Mouse (Mus musculus): ENCODE measurements around the gene Cyb5r4.
"Not testable (repeated sequence)": the region's sequence is repeated elsewhere in the genome, so short reads cannot be mapped to it uniquely, and the experiment has no call there.

Cyb5r4 gene

DNA sequence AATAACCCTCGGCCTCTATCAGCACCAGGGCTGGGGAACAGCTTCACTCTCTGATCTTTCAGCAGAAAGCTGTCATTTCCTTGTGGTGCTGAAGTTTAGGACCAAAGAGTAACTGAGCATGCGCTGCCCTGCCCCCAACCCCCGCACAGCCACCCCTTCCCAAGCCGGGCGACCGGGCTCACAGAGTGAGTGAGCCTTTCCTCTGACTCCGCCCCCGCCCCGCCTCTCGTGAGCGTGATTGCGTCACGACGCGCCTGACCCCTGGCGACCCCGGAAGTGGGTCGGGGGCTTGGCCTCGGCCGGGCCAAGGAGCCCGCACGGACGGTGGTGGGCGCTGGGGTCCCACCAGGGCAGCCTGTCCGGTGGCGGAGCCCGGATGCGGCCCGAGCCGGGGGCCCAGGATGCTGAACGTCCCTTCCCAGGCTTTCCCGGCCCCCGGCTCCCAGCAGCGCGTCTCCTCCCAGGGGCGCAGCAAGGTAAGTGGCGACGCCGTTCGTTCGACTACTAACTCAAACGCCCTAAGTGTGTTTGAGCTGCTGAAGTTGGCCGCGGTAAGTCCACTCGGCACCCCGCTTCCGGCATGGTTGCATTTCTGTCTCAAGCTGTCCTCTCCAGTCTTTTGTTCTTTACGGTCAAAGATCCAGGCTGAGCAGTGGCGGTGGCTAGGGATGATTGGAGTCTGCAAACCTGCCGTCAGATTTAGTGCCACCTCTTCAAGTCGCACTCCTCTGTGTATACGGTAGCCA lies at the start of gene Cyb5r4:
TSS of gene Cyb5r4 (plus strand) at position 237 of the 746 bp plus-strand sequence.
- peak; percentile 96 for DNase-seq

DNA sequence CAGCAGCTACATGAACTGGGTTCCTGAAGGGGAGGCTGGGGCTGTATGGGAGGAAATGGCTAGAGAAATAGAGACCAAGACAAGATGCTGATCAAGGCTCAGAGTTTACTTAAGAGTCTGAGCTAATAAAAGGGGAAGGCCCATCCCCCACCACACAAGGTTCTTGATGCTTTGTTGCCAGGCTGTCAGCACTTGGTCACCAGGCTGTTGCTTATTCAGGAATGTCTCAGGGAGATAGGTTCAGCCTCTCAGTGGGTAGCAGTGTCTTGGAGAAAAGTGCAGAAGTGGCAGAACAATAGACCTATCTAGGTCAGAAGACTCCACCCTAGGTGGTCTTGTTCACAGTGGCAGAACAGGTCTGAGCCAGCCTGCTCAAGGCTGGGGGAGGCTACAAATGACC lies 49.3 kb upstream of the Cyb5r4 start:
- DNase-seq = not testable (repeated sequence)

DNA sequence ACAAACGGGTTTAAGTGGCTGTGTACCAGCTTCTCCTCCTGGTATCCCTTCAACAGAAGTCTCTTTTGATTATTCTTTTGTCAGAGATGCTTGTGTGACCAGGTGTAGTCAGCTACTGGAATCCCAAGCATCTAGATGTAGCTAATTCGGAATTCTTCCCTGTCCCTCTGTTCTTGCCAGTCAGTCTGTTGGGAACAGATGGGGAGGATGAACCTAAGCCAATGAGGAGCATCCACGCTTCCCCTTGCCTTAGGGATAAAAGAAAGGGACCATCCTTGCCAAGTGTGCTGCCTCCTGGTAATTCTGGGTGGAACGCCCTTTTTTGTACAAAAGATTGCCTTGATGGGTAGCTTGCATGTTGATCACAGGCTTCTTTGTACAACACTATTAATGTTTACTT lies 48.3 kb upstream of the Cyb5r4 start:
- DNase-seq = no peak

DNA sequence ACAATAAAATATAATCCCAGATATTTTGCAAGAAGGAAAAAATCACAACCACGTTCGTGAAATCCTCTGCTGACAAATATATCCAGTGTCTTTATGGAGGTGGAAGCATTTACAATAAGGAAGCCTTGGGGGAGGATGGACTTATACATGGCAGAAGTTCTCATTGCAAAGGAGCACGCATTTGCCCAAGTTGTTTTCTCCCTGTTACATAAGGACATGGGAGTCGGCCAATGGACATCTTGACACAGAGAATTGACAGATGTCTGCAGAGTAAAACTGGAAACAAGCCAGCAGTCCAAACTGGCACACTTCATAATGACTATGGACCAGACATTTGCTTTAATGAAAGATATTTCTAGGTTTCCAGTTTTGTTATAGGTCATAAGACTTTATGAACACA lies 44.9 kb upstream of the Cyb5r4 start:
- DNase-seq = no peak

DNA sequence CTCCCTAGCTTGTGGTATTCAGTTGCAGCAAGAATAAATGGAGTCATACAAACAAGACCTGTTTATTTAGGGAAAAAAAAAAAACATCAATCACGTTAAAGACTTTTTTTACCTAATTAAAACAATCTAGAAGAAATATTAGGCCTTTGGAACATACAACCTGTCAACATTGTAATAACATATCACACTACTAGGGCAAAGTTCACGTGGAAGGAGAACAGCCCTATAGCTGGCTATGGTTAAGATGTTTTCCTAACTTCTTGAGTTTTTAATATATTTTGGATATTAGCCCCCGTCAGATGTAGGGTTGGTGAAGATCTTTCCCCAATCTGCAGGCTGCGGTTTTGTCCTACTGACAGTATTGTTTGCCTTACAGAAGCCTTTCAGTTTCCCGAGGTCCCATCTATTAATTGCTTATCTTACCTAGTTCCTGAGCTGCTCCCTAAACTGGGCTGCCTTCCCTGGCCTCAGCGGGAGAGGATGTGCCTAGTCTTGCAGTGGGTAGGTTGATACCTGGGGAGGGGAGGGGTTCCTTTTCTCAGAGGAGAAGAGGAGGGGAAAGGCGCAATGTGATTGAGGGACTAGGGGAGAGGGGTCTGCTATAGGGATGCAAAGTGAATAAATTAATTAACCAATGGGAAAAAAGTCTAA lies 43.4 kb upstream of the Cyb5r4 start:
- no peak for DNase-seq

DNA sequence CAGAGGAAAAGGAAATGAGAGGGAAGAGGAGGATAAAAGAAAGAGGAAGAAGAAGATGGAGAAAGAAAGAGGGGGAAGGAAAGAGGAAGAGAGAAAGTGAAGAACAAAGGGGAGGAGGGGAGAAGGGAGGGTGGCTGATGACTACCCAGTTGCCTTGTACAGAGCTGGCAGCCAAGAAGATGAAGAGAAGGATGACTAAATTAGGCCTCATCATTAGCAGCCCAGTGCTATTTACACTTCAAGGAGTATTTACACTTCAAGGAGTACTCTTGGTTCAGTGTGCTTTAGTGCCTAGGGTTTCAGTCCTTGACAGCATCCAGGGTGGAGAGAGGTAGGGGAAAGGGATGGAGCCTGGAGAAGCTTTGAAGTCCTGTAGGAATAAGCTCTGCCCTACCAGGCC lies 41.8 kb upstream of the Cyb5r4 start:
- no peak for DNase-seq

DNA sequence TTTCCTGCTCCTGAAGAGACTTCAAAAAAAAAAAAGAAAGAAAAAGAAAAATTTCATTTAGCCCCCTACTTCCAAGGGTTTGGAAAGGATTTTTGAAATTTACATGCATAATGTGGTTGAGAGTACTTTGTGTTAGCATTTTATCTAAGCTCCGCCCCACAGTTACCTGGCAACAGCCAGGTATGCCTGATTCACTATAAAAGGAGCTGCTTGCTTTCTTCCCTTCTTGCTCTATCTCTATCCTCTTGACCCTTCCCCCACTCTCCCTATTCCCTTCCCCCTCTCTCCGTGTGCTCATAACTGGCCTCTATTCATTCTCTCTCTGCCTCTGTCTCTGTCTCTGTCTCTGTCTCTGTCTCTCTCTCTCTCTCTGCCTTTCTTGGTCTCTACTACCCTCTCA lies 40.9 kb upstream of the Cyb5r4 start:
- no peak for DNase-seq

DNA sequence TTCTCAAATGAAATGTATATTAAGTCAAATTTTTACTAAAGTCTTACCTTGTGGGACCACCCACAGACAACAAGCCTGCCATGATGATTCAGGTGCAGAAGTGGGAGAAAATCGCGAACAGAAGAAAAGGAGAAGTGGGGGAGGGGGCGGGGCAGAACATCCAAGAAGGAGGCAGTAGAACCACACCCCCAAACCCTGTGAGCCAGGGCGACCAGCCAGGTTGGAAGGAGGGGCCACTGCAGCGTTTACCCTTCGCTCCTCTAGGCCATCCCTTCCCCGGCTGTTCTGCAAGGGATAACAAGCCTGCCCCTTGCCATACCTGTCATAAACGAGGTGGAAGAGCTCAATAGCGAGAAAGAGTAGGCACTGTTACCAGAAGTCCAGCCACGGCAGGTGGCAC lies 40.3 kb upstream of the Cyb5r4 start:
- DNase-seq = peak; percentile 2

DNA sequence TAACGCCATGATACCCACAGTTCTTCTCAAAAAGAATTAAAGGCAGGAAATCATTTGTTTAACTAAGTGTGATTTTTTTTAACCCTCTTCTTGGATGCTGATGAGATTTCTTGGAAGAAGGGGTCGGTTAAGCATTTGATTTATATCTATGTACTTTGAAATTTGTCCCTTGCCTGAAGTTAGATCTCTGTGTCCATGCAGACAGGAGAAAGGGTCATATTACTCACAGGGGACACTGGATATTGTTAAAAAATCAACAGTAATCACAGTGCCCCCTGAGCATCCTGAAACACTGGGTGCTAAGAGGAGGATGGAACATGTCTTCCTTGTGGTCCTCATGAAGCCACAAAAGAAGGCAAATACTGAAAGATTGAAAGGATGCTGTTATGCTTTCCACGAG lies 37.2 kb upstream of the Cyb5r4 start:
- DNase-seq = no peak

DNA sequence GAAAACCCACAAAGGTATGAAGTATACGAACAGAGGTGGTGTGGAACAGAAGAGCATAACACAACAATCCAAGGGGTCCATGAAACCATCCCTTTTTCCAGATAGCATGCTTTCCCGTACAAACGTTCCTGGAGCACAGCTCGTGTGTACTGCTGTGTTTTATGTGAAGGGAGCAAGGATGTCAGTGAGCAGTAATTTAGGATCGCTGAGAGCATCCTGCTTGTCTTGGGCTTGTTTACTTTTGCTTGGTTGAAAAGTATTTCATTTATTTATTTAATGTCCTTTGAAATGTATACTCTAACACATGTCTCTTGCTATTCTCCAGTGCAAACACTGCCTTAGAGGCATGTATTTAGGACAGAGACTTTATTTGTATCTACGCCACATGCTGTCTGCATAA lies 36.7 kb upstream of the Cyb5r4 start:
- no peak for DNase-seq

DNA sequence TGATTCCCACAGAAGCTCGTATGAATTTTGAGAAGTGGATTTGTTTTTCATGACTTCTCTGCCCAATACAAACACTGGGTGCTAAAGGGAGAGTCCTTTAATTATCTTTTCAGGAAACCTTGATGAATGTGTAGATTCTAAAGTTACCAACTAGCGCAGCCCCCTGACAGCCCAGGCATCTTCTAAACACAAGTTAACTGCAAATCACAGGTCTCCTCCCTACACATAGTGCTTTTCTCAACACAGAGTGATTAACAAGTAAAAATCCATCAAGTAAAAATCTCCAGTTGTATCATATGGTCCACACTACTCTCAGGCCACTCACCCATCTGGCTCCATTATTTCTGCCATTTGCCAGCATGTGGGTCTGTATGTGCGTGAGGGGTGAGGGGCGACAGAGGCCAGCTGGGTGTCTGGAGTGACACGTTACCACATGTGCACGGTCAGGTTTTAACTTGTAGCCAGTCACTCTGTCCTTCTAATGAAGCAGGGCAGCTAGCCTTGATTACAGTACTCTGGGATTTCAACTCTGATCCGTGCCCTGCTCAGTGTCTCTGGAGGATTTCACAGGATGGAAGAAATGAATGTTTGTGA lies 35.0 kb upstream of the Cyb5r4 start:
- no peak for DNase-seq

DNA sequence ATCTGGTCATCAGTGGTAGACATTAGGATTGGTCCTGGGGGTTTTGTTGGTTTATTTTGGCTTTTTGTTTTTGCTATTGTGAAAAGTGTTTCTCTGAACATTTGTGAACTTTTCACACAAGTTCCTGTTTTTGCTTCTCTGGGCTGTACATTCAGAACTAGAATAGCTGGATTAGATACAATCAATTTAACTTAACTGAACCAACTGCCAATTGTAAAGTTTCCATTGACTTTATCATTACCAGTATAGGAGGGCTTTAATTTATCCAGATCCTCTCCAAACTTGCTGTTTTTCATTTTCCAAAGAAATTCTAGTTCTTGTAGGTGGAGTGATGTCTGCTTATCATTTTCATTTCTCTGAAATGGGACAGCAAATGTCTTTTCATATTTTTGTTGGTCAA lies 32.0 kb upstream of the Cyb5r4 start:
- DNase-seq = no peak

DNA sequence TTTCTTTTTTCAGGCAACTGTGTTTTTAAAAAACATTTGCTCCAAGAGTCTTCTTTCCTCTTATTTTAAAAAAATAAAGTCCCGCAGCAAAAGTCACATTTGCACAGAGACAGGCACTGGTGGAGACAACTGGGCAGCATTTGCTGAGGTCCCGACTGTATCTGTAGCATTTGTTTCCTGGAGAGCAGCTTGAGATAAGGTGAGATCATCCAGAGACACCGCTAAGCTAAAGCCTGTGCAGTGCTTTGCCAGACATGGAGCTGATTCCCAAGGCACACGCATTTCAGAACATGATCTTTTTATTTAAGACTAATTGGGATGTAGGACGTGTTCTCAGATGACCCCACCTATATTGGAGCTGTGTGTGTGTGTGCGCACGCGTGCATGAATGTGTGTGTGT lies 30.1 kb upstream of the Cyb5r4 start:
- DNase-seq = no peak

DNA sequence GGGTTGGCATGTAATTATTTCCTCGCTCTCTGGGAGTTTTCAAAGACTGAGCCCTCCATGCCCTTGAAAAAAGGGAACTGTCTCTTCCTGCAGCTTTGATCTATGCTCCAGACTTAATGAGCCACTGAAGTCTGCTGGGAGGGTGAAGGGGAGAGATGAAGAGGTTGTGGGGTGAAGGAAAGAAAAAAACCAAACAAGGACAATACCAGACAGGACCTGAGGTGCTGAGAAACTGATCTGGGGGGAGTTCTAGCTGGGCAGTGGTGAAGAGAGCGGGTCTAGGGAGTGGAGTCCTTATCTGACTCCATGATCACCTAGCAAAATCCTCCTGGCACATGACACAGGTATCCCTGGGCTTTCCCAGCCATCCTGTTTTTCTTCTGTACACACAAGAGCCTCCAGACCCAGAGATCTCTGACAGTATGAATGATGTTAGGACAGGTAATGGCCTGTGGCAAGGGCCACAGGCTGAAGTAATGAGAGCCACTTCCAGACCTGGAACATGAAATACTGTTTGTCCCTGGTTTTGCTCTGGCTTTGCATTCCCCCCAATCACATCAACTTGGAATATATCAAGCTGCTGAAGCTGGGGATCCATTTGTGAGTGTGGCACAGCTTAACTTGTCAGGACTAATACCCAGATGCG lies 24.6 kb upstream of the Cyb5r4 start:
- DNase-seq = no peak

DNA sequence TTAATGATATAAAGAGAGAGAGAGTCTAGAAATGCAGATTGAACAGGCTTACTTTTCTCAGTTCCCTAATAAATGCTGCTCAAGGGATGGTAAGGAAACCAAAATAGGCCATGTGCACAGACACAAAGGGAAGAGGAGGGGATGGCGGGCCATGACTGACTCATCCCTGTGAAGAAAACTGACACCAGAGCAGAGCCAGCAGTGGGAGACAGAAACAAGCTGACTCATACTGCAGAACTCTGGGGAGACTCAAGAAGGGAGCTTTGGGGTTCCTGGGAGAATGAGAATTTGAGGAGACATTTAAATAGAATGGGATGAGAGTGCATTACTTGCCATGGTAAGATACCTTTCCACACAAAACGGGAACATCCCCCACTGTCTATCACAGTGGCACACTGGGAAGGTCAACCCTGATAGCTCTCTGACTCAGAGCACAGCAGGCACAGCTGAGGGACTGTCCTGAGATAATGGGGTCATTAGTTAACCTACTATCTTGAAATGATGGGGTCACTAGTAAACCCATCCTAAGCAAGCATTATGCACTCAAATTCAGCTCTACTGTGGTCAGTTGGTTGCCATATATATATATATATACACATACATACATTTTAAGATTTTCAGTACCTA lies 21.7 kb upstream of the Cyb5r4 start:
- no peak for DNase-seq

DNA sequence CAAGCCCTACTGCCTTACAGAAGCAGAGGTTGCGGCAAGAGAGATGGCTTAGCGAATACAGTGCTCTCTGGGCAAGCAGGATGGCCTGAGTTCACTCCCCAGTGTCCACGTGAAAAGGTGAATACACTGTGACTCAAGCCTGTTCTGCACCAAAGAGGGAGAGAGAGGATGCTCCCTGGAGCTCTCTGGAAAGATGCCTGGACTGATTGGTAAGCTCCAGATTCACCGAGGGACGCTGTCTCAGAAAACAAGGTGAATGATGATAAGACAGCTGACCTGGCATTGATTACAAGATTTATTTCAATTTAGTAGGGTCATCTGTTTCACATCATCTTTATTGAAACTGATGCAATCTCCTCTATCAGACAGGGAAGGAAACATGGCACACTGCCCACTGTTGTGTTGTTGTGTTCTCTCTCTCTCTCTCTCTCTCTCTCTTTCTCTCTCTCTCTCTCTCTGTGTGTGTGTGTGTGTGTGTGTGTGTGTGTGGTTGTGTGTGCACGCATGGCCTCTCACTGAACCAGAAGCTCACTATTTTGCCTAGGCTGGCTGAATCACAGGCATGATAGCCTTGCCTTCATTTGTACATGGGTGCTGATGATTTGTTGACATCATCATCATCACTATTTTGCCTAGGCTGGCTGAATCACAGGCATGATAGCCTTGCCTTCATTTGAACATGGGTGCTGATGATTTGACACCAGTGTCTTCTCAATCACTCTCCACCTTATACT lies 16.9 kb upstream of the Cyb5r4 start:
- no peak for DNase-seq

DNA sequence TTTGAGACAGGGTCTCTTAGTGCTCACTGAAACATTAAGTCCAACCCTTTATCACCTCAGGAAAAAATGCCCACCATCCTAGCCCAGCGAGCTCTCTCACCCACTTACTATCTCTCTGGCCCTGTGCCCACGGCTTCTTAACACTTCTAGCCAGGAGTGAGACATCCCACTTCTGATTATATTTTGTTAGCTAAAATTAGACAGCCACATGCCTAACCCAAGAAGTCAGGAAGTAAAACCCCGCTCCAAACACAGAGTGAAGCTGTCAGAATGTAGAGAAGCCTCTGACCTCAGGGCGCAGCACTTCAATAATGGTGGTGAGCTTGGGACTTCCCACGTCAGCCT lies 16.4 kb upstream of the Cyb5r4 start:
- no peak for DNase-seq

DNA sequence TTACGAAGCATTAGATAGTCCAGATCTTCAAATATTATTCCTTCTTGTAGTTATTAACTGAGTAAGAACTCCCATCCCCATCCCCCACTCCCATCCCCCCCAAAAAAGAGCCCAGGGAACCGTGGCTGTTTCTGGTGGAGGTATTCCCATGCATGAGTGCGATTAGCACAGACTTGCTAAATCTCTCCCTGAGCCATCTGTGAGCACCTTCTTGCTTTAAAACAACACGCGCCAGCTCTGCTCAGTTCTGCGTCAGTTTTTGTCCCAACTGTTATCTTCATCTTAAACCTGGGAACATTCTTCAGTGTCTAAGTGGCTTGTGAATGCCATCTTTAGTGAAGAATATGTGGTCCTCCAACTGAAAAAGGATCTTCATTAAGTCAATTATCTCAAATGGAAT lies 13.3 kb upstream of the Cyb5r4 start:
- DNase-seq = no peak

DNA sequence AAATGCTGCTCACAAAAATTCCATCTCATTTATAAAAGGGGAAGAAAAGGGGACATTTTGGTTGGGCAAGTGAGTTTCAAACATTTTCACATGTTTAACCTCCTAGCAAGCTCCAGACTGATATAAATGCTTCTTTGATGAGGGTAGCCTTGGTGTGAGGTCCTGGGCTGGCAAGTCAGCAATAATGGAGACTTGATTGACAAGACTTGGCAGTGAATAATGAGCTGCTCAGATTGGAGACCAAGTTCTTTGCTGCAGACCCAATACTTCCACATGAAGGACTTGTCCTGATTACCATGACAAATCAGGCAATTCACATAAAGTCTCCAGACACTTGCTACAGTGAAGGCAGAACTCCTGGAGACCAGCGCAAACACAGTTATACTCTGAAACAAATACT lies 12.9 kb upstream of the Cyb5r4 start:
- no peak for DNase-seq

DNA sequence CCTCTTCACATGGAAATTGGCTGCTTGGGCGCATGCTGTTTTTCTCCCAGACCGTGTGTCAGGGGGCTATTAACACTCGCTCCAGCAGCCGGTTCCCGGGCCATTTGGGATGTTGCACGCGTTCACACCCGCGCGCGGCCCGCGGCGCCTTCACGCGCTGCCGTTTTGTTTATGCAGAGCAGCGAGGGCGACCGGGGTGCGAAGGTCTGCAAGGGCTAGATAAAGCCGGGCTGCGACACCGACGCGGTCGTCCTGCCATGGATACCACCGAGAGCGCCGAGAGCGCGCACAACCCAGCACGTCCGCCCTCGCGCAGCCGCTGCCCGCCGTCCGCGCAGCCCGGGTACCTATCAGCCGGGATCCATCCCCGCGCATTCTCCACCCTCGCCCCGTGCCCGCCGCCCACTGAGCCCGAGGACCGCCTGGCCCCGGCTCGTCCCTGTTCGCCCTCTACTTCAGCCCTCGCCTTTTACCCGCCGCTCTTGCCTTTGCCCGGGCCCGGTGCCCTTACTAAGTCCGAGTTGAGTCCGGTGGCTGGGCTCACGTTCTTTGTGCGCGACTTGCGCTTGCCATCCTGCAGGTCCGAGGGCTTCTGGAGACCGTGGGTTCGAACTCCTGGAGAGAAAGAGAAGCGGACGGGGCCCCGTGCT lies 6.4 kb upstream of the Cyb5r4 start, which contains the start of gene Ripply2:
TSS of gene Ripply2 (plus strand) at position 250 of the 650 bp plus-strand sequence.
- no peak for DNase-seq

DNA sequence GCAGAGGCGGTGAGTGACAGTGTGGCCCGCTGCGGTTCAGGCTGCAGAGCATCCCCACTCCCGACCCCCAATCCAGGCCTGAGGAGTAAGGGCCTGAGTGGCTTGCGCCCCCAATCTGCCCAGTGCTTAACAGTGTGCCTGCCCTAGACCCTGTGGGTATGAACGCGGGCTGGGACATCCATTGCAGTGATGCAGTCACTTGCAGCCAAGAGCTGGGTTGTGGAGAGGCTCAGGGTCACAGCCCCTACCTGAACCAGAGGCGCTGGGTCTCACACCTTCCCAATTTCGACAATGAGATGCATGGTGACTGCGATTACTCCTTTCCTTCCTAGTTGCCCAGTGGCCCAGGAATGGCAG lies 5.9 kb upstream of the Cyb5r4 start:
- no peak for DNase-seq

DNA sequence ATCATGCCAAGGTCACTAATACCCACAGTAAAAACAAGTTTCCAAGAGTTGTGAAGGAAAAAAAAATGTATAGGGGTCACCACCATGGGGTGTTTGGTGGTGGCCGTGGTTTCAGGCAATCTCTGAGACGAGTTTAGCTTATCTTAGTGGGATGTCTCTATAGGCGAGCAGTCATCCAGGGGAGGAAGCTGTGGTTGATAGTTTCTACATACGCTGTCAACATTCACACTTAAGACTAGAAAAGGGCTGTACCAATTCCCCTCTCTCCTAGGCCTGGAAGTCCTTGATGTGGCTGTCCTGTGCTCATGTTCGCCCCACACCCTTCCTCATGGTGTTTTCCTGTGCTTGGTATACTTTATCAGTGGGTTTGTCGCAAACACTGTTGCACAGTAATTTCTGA lies 4.0 kb downstream of the Cyb5r4 start:
- peak; percentile 21 for DNase-seq

Data from lung, postnatal 36 days (tissue).